Mouse (Mus musculus) intestine, embryonic 16.5 days (tissue): ENCODE data around the gene Samd14. TPM values are rescaled to one million over a fixed set of nuclear protein-coding genes. Genes with fewer than 3 reads are reported as not detected.
A peak's percentile ranks its signal among the peaks of the same experiment; 100 is the strongest.

Source experiments
- ATAC-seq: fragments of 200-750 bp; cut with Nextera tagmentation; 2 replicates; pipeline ENCODE4 v1.8.0; 2017; ENCODE audit warnings: moderate TSS enrichment, moderate library complexity
- H3K27ac ChIP-seq: fragments of 300-500 bp; sonication (generic); 2 replicates; pipeline ENCODE4 v1.5.1; 2014; ENCODE audit warnings: mild to moderate bottlenecking, low read length
- H3K27me3 ChIP-seq: fragments of 300-500 bp; sonication (generic); replicated peaks from 2 replicates; pipeline ENCODE4 v1.6.1; 2014; ENCODE audit warnings: low read length, control low read depth, mixed read lengths; ENCODE audit not compliant: control insufficient read depth, insufficient read depth
- H3K36me3 ChIP-seq: fragments of 300-500 bp; sonication (generic); 2 replicates; pipeline ENCODE4 v1.6.1; 2014; ENCODE audit warnings: low read length, control low read depth; ENCODE audit not compliant: control insufficient read depth, insufficient read depth
- H3K4me1 ChIP-seq: fragments of 300-500 bp; sonication (generic); 2 replicates; pipeline ENCODE4 v1.6.1; 2014; ENCODE audit warnings: low read length, control low read depth, mixed read lengths; ENCODE audit not compliant: control insufficient read depth, insufficient read depth
- H3K4me2 ChIP-seq: fragments of 300-500 bp; sonication (generic); 2 replicates; pipeline ENCODE4 v1.6.1; 2014; ENCODE audit warnings: low read depth, low read length, control low read depth
- H3K4me3 ChIP-seq: fragments of 300-500 bp; sonication (generic); 2 replicates; pipeline ENCODE4 v1.5.1; 2014; ENCODE audit warnings: mild to moderate bottlenecking, low read length
- H3K9ac ChIP-seq: fragments of 300-500 bp; sonication (generic); 2 replicates; pipeline ENCODE4 v1.6.1; 2014; ENCODE audit warnings: low read depth, low read length
- H3K9me3 ChIP-seq: fragments of 300-500 bp; sonication (generic); 2 replicates; pipeline ENCODE4 v1.6.1; 2016; ENCODE audit warnings: low read length, control low read depth; ENCODE audit not compliant: control insufficient read depth
- WGBS: fragments of 180-500 bp; shearing (Covaris S2); extraction: QIAGEN DNeasy Blood & Tissue Kit; methylation state at CpG from one replicate; pipeline ENCODE4 v1.1.7; 2014; 5-methylcytosine and 5-hydroxymethylcytosine counted together
- polyA plus RNA-seq: library from polyadenylated mRNA; unstranded; fragments of >200 nt; fragmentation: Nextera tagmentation; extraction: Ambion mirVana; gene quantifications from 2 replicates; pipeline ENCODE4 v1.2.1, GENCODE M21; 2015

The Samd14 gene
- polyA plus RNA-seq, 1 experiment from 2014 or later: 13.2 TPM

DNA sequence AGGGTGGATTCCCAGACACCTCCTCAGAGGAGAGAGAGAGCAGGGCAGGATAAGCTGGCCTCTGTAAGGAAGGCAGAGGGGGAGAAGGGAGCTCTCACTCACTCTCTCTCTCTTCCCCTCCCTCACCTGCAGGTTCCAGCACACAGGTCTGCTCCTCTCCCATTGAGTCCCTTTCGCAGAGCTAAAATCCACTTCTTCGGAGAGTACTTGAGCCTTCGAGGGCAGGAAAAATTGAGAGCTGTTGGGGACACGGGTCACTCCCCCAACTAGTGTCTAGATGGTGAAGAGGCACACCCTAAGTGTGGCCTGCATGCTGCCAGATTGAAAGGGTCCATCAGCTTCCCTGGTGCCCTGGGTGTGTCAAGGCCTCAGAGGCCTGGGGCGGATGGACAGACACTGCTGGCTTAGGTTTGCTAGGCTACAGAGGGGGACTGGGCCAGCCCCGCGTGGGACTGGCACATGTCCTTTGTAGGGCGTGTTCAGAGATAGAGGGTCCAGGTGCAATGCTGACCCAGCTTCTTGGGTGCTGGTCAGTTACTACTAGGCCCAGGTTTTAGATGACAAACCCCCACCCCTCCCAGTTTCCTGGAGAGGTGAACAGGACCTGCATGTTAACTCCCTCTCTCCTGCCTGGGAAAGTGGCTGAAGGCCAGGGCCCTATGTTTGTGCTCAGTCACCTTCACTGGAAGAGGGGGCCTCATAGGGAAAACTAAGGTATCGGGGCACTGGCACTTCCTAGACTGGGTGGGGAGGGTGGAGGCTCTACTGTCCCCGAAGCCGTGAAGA, 15.7 kb downstream of the Samd14 start:
- Histone ChIP-seq H3K27ac (no peak overlapping the region), H3K36me3 (peaks cover 4% of the 10 kb centered on the region; the same call in 1 of the 2 replicates), H3K9ac (no peak overlapping the region), H3K4me1 (no peaks in the 10 kb centered on the region), H3K4me2 (no peak overlapping the region), H3K4me3 (no peak overlapping the region), H3K9me3 (no peaks in the 10 kb centered on the region), H3K27me3 (no peaks in the 10 kb centered on the region)
- WGBS: 84% methylated on average over 11 of the region's 11 CpGs
- no peak for ATAC-seq

- no peaks in the 10 kb centered on the region for H3K27me3 ChIP-seq
- H3K27ac ChIP-seq: no peak overlapping the region
- 0 out of 2 replicates have a peak, but pooled peaks have one; percentile 19 for ATAC-seq
- H3K9ac ChIP-seq: no peak overlapping the region
- no peaks in the 10 kb centered on the region for H3K9me3 ChIP-seq
- 65% methylated on average over 6 of the region's 6 CpGs for WGBS
- H3K4me3 ChIP-seq: no peak overlapping the region
- peaks cover 4% of the 10 kb centered on the region; the same call in 1 of the 2 replicates for H3K36me3 ChIP-seq
- no peak overlapping the region for H3K4me2 ChIP-seq
- H3K4me1 ChIP-seq: no peaks in the 10 kb centered on the region
Observed at GRCm38 (mm10) chr11:95026090-95026542, 16.4 kb downstream of the Samd14 start.

DNA sequence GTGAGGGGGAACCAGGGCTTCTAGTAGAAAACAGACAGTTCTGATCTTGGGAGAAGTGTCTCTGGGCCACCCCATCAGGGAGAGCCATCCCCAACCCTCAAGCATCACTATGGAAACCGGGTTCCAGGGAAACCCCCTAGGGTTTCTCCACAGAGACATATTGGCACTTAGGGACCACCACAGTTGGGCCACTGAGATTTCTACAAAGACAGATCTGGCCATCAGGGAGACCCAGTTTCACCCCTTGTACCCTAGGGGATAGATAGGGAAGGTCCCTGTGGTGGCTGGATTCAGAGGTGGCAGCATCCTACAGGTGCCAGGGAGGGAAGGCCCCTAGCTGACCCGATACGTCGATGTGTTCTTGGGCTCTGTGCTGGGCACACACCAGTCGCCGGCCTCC, 17.2 kb downstream of the Samd14 start:
- no peak overlapping the region for H3K27ac ChIP-seq
- no peak overlapping the region for H3K4me3 ChIP-seq
- no peak overlapping the region for H3K9ac ChIP-seq
- H3K27me3 ChIP-seq: no peaks in the 10 kb centered on the region
- H3K36me3 ChIP-seq: peaks cover 4% of the 10 kb centered on the region; the same call in 1 of the 2 replicates
- no peaks in the 10 kb centered on the region for H3K4me1 ChIP-seq
- no peaks in the 10 kb centered on the region for H3K9me3 ChIP-seq
- WGBS: 82% methylated on average over 6 of the region's 6 CpGs
- ATAC-seq: no peak
- no peak overlapping the region for H3K4me2 ChIP-seq

GRCm38 (mm10) chr11:95027850-95028470, 18.3 kb downstream of the Samd14 start:
- WGBS: 43% methylated on average over 13 of the region's 13 CpGs
- peaks cover 1% of the 10 kb centered on the region; the same call in 1 of the 2 replicates for H3K4me1 ChIP-seq
- H3K4me3 ChIP-seq: no peak overlapping the region
- H3K4me2 ChIP-seq: no peak overlapping the region
- no peaks in the 10 kb centered on the region for H3K36me3 ChIP-seq
- no peaks in the 10 kb centered on the region for H3K27me3 ChIP-seq
- no peaks in the 10 kb centered on the region for H3K9me3 ChIP-seq
- H3K27ac ChIP-seq: no peak overlapping the region
- H3K9ac ChIP-seq: no peak overlapping the region
- no peak for ATAC-seq

DNA sequence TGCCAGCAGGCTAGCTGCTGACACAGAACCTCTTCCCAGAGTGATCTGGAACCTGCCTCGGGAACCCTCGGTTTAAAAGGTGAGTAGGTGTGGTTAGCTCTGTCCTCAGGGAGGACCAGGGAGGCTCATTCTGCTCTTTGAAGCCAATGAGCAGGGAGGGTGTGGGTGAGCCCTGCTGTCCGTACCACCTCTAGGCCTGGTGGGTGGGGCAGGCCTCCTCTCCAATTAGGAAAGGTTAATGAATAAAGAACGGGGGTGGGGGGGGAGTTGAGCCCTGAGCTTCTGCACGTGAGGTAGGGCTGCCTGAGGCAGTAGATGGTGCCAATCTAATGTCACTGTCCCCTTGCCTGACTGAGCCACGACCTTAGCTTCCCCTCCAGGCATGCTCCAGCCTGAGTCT, 23.3 kb downstream of the Samd14 start:
- Histone ChIP-seq H3K9ac (no peak overlapping the region), H3K36me3 (peaks cover 2% of the 10 kb centered on the region; the same call in 1 of the 2 replicates), H3K27me3 (no peaks in the 10 kb centered on the region), H3K4me1 (peaks cover 12% of the 10 kb centered on the region), H3K4me3 (no peak overlapping the region), H3K9me3 (no peaks in the 10 kb centered on the region), H3K4me2 (no peak overlapping the region), H3K27ac (no peak overlapping the region)
- peak; percentile 57 for ATAC-seq
- WGBS: 34% methylated on average over 6 of the region's 6 CpGs

- peak; percentile 46 for ATAC-seq
- Histone ChIP-seq H3K27ac (no peak overlapping the region; the same call in 1 of the 2 replicates), H3K9ac (0 out of 2 replicates have a peak overlapping the region, but pooled peaks have one; percentile 19), H3K4me1 (peaks cover 17% of the 10 kb centered on the region), H3K4me3 (no peak overlapping the region), H3K36me3 (peaks cover 2% of the 10 kb centered on the region; the same call in 1 of the 2 replicates), H3K4me2 (no peak overlapping the region), H3K27me3 (no peaks in the 10 kb centered on the region), H3K9me3 (no peaks in the 10 kb centered on the region)
- WGBS: 38% methylated on average over 14 of the region's 14 CpGs
Observed at GRCm38 (mm10) chr11:95033617-95034016, 23.9 kb downstream of the Samd14 start.

DNA sequence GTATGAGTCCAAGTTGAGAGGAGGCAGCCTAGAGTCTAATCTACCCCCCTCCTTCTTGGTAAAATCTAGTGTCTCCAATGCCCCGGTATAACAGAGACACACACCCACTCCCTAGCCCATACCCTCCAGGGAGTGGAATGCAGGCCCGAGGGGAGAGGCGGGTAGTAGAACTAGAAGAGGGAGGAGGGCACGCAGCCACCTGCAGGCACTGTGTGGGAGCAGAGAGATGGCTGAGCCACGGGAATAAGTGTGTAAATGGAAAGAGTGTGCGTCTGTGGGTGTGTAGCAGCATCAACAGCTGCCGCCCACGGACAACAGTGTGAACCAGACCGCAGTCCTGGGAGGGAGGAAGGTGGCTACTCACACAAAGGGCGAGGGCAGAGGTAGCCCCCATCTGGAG, 25.2 kb downstream of the Samd14 start:
- no peak overlapping the region for H3K9ac ChIP-seq
- 76% methylated on average over 10 of the region's 10 CpGs for WGBS
- no peaks in the 10 kb centered on the region for H3K9me3 ChIP-seq
- H3K4me3 ChIP-seq: no peak overlapping the region
- no peaks in the 10 kb centered on the region for H3K27me3 ChIP-seq
- no peak overlapping the region for H3K4me2 ChIP-seq
- no peak overlapping the region for H3K27ac ChIP-seq
- H3K36me3 ChIP-seq: peaks cover 2% of the 10 kb centered on the region; the same call in 1 of the 2 replicates
- ATAC-seq: no peak
- peaks cover 26% of the 10 kb centered on the region for H3K4me1 ChIP-seq

GRCm38 (mm10) chr11:95036521-95036920, 26.8 kb downstream of the Samd14 start:
- Histone ChIP-seq H3K9me3 (no peaks in the 10 kb centered on the region), H3K4me3 (no peak overlapping the region), H3K27ac (no peak overlapping the region), H3K27me3 (no peaks in the 10 kb centered on the region), H3K36me3 (peaks cover 2% of the 10 kb centered on the region; the same call in 1 of the 2 replicates), H3K4me2 (no peak overlapping the region), H3K4me1 (peaks cover 33% of the 10 kb centered on the region), H3K9ac (0 out of 2 replicates have a peak overlapping the region, but pooled peaks have one; percentile 7)
- WGBS: 95% methylated on average over 5 of the region's 5 CpGs
- no peak for ATAC-seq

DNA sequence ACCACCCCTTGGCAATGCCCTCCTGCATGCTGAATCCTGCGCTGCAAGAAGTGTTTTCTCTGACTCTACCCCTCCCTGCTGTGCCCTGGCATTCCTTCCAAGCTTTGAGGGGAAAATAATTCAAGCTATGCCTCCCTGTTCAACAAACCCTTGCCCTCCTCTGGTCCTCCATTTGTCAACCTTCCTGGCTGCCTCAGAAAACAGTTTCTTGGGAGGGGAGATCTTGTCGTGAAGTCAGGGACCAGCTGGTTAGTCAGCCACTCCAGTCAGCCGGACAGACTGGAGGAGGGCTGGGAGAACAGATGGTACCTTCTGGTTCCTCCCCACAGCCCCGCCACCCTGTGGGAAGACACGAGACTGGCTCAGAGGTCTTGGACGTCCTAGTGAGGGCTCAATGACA, 27.6 kb downstream of the Samd14 start:
- H3K9ac ChIP-seq: no peak overlapping the region
- H3K4me1 ChIP-seq: peaks cover 37% of the 10 kb centered on the region
- peaks cover 2% of the 10 kb centered on the region; the same call in 1 of the 2 replicates for H3K36me3 ChIP-seq
- no peaks in the 10 kb centered on the region for H3K9me3 ChIP-seq
- H3K27me3 ChIP-seq: no peaks in the 10 kb centered on the region
- WGBS: 57% methylated on average over 6 of the region's 6 CpGs
- no peak overlapping the region for H3K27ac ChIP-seq
- no peak for ATAC-seq
- no peak overlapping the region for H3K4me2 ChIP-seq
- H3K4me3 ChIP-seq: no peak overlapping the region
